19 mouse cellular contexts compared by ENCODE assay signal in the genomic region with DNA sequence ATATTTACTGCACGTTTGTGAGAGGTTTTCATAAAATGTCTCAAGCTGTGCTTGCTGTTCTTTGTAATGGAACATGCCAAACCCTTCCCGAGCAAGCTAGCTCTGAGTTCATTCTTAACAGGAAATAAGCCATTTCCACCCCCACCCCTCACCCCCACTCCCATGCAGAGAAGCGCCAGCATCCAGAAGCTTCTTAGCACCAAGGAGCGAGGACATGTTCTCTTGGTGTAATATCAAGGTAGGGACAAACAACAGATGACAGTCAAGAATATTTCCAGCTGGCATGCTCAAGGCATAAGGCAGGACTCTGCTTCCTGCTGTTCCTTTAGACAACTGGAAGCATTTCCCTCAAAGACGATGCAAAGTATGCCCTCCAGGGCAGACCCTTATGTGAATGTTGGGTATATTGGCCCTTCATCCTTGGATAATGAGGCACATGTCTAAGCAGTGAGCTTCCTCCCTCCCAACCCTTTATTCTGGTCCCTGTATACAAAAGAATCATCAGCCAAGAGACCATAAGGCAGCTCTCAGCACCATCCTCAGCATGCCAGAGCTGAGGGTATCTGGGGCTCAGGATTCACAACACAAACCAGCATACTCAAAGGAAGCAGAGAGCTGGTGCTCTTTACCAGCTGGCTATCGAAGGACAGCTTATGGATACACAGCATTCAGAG.
A peak's percentile ranks its signal among the peaks of the same experiment; 100 is the strongest.
DNase-seq lines count a peak whose midpoint lies in the region; ATAC-seq and TF ChIP-seq lines count a peak whose summit lies in the region.
"Had no signal": no experiment of that assay in that cellular context is flagged by ENCODE, and none has a peak within 500 bp of the region (broad histone marks: within the 10 kb centered on the region; RNA-seq: fewer than 3 reads in every experiment).

No protein-coding gene starts in this region.

- intact Hi-C loops in left cerebral cortex, postnatal 25 days (cut with DNase I): no loop called here

- 9% methylated on average over 6 of the region's 6 CpGs for WGBS in cerebellum, adult 2 months
- 51% methylated on average over 6 of the region's 6 CpGs for WGBS in forebrain, embryonic 16.5 days

- no peak overlapping the region for H3K4me2 ChIP-seq in forebrain, embryonic 16.5 days (ENCODE audit: low read length)
- H3K4me2 ChIP-seq: heart, embryonic 12.5 days; midbrain, embryonic 11.5 days; neural tube, embryonic 13.5 days had no signal

- no peak overlapping the region for H3K9ac ChIP-seq in forebrain, embryonic 16.5 days (replicated peaks; ENCODE audit: low read depth, low read length)
- H3K9ac ChIP-seq: heart, embryonic 12.5 days; liver, postnatal 0 days; neural tube, embryonic 13.5 days had no signal

- peak; percentile 83 for ATAC-seq in forebrain, embryonic 16.5 days
- ATAC-seq: hindbrain, postnatal 0 days; liver, postnatal 0 days; Patski had no signal

- H3K27ac ChIP-seq in layer of hippocampus, adult 2 months: peak overlapping the region; percentile 20; the same call in 1 of the 2 replicates
- H3K27ac ChIP-seq in cerebellum, adult 2 months (ENCODE audit: insufficient read depth, low read length): no peak overlapping the region
- no peak overlapping the region for H3K27ac ChIP-seq in forebrain, embryonic 16.5 days (ENCODE audit: low read length)
- H3K27ac ChIP-seq: hindbrain, postnatal 0 days; neural tube, embryonic 13.5 days; stomach, postnatal 0 days had no signal

- TF ChIP-seq CTCF in layer of hippocampus, adult 2 months (conservative IDR thresholded peaks at IDR 0.05): no peak
- no peak for TF ChIP-seq CTCF in brain, embryonic 14.5 days (IDR thresholded peaks at IDR 0.05; ENCODE audit: borderline replicate concordance, extremely low read depth, insufficient read depth, insufficient read length)
- TF ChIP-seq CTCF in cerebellum, adult 2 months (IDR thresholded peaks at IDR 0.05; ENCODE audit: borderline replicate concordance, insufficient read depth, low read depth, low read length): no peak

- H3K9me3 ChIP-seq in forebrain, embryonic 16.5 days (ENCODE audit: control insufficient read depth, low read length): no peaks in the 10 kb centered on the region
- H3K9me3 ChIP-seq: heart, embryonic 12.5 days; neural tube, embryonic 13.5 days had no signal

- H3K27me3 ChIP-seq in cerebellum, adult 2 months (ENCODE audit: control insufficient read depth, insufficient read depth, low read length): no peaks in the 10 kb centered on the region
- no peaks in the 10 kb centered on the region for H3K27me3 ChIP-seq in forebrain, embryonic 16.5 days (replicated peaks; ENCODE audit: control insufficient read depth, insufficient read depth, low read length)
- H3K27me3 ChIP-seq: heart, embryonic 12.5 days; neural tube, embryonic 13.5 days; Patski had no signal

- H3K4me3 ChIP-seq in layer of hippocampus, adult 2 months: no peak overlapping the region
- H3K4me3 ChIP-seq in cerebellum, adult 2 months (replicated peaks; ENCODE audit: insufficient read depth, low read depth, low read length): no peak overlapping the region
- no peak overlapping the region for H3K4me3 ChIP-seq in forebrain, embryonic 16.5 days (replicated peaks; ENCODE audit: low read length)
- H3K4me3 ChIP-seq: heart, embryonic 12.5 days; neural tube, embryonic 13.5 days had no signal

- H3K36me3 ChIP-seq in forebrain, embryonic 16.5 days (ENCODE audit: control insufficient read depth, insufficient read depth): no peaks in the 10 kb centered on the region
- H3K36me3 ChIP-seq: heart, embryonic 12.5 days; neural tube, embryonic 13.5 days had no signal

- H3K4me1 ChIP-seq in cerebellum, adult 2 months (ENCODE audit: control insufficient read depth, insufficient read depth, low read length): peaks cover 14% of the 10 kb centered on the region
- 0 out of 2 replicates have a peak, but pooled peaks cover 5% of the 10 kb centered on the region for H3K4me1 ChIP-seq in forebrain, embryonic 16.5 days (replicated peaks; ENCODE audit: control insufficient read depth, insufficient read depth, low read length)
- H3K4me1 ChIP-seq: heart, embryonic 12.5 days; neural tube, embryonic 13.5 days had no signal

- no peak for TF ChIP-seq POLR2A in brain, embryonic 14.5 days (IDR thresholded peaks at IDR 0.05; ENCODE audit: borderline replicate concordance, extremely low read depth, insufficient read depth, insufficient read length, poor library complexity, severe bottlenecking)
- TF ChIP-seq POLR2A in cerebellum, adult 2 months (IDR thresholded peaks at IDR 0.05; ENCODE audit: borderline replicate concordance, insufficient read depth, low read length): no peak

- no peak for DNase-seq in layer of hippocampus, adult 2 months (ENCODE audit: low spot score in 2 of 2)
- no peak for DNase-seq in layer of hippocampus, adult 9-11 months
- DNase-seq in brain, embryonic 14.5 days (ENCODE audit: low read depth): peak; percentile 54
- peak; percentile 35 to 46 for DNase-seq in cerebellum, adult 2 months
- DNase-seq in frontal cortex, adult 2 months (ENCODE audit: extremely low spot score in 1 of 2, low spot score in 1 of 2): no peak
- DNase-seq in left cerebral cortex, postnatal 25 days (ENCODE audit: low spot score in 2 of 2): no peak
- no peak for DNase-seq in spleen, postnatal 14 days (ENCODE audit: low spot score in 2 of 2)
- DNase-seq: adrenal gland, postnatal 25 days; kidney, adult 18-20 months; kidney, postnatal 14 days; liver; liver, postnatal 0 days had no signal

Comparison
In these comparisons a context has a peak if more than half of its experiments do, and no peak if none do; other contexts are left out.
1. DNase-seq: peak in brain, embryonic 14.5 days (single experiment) and cerebellum, adult 2 months (2 of 2); none in layer of hippocampus, adult 2 months (0 of 2), layer of hippocampus, adult 9-11 months (single experiment), frontal cortex, adult 2 months (0 of 2), left cerebral cortex, postnatal 25 days (0 of 2) and spleen, postnatal 14 days (0 of 2).